Mouse (Mus musculus) monocyte, adult 5-6 weeks (primary cell): ENCODE results near the gene Tfdp2. TPM values are rescaled to one million over a fixed set of nuclear protein-coding genes. Genes with fewer than 3 reads are reported as not detected.
"Not testable (repeated sequence)": the region's sequence is repeated elsewhere in the genome, so short reads cannot be mapped to it uniquely, and the experiment has no call there.

ENCODE experiments used
- ATAC-seq: fragments of 153-309, 156-312 bp; replicated peaks from 2 replicates; pipeline ENCODE4 v1.8.0; 2017; ENCODE audit warnings: mild to moderate bottlenecking; ENCODE audit not compliant: low TSS enrichment, insufficient number of reproducible peaks, severe bottlenecking, poor library complexity, low FRiP score
- total RNA-seq: library from RNA; stranded (forward); fragments of 200-1000, 200-491, 200-594 nt; gene quantifications from 3 replicates; pipeline ENCODE4 v1.2.3, GENCODE M21; 2017

The Tfdp2 gene
- 20.5 to 44.9 TPM (median 35.9 TPM) in 3 replicates for total RNA-seq

DNA sequence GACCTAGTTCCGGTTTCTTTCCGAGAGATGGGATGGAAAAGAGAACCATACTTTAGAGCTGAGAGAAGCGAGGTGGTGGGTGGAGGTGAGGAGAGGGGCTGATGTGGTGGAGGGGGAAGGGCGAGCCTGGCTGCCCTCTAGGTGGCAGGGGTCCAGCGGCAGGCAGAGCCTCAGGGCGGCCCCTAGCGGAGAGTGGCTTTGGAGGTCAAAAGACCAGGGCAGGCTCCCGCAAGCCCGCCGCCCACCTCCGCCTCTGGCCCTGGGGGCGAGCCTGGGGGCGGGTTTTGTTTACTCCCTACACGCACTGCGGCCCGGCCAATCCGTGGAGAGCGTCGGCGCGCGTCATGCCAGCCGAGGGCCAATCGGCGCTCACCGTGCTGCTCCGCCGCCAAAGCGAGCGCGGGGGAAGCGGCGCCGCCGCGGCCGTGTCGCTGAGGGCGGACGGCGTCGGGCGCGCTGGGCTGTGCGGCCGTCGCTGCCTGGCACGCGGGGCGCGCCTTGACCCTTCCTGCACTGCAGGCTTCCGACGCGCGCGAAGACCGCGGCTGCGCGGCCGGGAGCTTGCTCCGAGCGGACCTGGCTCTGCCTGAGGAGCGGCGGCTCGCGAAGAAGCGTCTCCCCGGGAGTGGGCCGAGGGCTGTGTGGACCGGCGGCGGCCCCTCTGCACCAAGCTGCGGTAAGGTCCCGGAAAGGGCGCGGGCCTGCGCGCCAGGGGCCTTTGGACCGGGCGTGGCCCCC lies at the start of gene Tfdp2:
TSS of gene Tfdp2 (plus strand) at position 391 of the 738 bp plus-strand sequence.
- ATAC-seq, result peak; percentile 88

DNA sequence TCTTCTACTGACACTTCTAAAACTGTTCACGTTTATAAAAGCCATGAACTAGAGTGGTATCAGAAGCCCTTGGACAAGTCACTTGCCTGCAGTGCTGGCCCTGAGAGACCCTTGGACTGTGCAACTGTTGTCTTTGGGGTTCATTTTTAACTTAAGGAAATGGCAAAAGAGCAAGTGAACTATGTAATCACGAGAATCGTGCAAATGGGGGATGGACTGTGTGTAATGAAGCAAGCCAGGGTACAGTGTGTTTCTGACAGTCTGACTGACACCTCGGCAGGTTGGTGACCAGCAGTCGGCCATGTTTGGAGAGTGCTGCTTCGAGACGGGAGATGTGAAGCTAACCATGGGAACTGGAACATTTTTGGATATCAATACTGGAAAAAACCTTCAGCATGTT lies 43.3 kb upstream of the Tfdp2 start:
- ATAC-seq, result no peak

DNA sequence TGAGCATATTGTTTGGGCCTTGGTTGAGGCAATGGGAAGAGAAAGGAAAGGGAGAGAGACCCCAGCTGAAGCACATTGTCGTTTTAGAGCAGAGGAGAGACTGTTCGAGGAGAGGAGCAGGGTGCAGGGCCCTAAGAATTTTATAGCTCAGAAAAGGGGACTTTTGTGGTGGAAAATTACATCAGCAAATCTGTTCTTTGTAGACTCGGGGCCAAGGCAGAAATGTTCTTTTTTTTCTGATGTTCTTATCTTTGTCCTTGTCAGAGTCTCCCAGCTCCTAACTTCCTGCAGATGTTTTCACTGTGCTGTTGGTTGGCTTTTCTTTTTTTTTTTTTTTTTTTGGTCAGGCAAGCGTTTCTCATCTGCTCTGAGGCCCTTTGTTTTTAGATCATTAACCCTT lies 37.6 kb upstream of the Tfdp2 start:
- ATAC-seq, result no peak

DNA sequence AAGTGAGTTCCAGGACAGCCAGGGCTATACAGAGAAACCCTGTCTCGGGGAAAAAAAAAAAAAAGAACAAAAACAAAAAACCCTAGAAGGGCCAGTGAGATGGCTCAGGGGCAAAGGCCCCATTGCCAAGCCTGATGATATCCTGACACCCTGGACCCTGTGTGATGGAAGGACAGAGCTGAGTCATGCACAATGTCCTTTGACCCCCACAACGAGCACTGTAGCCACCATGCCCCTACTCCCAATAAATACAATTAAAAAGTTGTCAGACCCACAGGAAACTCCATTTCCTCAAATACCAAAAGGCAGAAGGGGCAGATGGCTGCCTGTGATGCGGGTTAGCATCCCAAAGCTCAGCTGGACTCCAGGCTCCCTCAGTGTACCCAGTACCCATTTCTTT lies 37.0 kb upstream of the Tfdp2 start:
- ATAC-seq, result no peak

DNA sequence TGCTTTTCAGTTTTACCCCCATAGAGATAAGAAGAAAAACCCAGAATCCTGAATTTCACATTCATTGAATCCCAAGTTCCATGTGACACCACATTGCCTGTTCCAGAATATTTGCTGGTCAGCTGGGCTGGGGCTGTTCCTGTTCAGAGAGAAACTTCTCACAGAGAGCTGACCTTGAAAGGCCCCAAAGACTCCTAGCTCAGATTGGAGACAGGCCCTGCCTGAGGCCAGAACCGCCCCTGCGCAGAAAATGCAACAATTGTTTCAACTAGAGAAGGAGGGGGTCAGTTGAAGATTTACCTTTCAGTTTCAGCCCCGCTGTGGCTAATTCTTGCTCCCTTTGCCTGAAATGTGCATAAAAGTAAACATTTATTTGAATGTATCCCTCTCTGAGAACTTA lies 35.3 kb upstream of the Tfdp2 start:
- no peak for ATAC-seq

DNA sequence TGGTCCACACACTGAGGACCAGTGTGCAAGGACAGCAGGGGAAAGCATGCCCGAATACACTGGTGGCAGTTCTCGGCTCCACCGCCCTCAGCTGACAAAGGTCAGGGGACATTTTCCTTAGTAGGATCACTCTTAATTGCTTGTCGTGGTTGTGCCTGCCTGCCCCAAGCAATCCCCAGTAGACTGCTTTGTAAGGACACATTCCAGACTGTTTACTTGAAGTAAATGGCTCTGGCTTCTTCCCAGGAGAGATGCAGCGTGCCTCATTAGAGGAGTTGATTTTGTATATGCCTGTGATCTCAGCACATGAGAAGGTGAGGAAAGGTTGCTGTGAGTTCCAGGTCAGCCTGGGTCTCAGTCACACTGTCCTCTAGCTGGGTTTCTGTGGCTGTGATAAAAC lies 33.7 kb upstream of the Tfdp2 start:
- no peak for ATAC-seq

DNA sequence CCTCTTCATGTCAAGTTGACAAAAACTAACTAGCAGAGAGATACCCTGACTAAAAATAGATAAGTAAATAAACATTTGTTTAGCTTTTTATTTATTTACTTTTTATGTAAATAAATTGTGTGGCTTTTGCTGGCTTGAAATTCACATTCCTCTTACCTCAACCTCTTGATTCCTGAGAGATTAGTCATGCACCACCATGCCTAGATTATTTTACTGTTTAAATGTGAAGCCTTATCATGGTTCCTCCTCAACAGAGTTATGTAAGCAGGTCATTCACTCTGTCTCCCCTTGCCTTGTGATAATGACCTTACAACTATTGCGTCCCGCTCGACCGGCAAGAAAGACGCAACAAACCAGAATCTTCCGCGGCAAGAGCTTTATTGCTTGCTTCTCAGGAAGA lies 32.6 kb upstream of the Tfdp2 start:
- ATAC-seq, result no peak

DNA sequence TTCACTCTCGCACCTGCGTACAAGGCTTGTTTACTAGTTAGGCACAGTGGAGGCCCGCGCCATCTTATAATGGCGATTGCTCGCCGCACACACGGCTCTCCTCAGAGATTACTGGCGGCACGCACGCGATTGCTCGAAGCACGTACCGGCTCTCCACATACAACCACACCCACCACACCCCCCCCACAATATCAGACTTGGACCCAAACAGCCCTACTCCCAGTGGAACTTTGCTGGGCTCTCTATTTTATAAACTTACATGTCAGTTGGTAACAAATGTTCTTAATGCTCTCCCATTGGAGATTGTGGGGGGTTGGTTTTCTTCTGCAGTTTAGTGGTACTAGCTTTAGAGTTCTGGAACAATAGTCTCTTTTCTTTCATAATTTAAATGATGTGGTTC lies 32.1 kb upstream of the Tfdp2 start:
- not testable (repeated sequence) for ATAC-seq

DNA sequence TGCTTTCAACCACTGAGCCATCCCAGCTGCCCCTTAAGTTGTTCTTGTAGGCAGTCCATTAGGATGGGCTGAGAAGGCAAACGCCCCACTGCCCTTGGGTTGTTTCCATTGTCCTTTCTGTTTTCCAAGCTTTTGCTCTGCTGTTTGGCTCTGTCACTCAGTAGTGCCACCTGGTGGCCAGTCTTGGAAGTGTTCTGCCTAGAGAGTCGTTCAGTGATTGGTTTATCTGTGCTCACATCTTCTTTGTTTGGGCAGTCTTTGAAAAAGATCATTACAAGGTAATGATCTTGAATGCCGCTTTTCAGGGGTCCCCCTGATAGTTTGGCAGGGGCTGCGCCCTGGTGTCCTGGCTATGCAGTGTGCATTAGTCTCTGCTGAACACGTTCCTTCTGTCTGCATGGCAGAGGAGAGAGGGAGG lies 28.9 kb upstream of the Tfdp2 start:
- peak; percentile 78; the same call in 1 of the 2 replicates for ATAC-seq

DNA sequence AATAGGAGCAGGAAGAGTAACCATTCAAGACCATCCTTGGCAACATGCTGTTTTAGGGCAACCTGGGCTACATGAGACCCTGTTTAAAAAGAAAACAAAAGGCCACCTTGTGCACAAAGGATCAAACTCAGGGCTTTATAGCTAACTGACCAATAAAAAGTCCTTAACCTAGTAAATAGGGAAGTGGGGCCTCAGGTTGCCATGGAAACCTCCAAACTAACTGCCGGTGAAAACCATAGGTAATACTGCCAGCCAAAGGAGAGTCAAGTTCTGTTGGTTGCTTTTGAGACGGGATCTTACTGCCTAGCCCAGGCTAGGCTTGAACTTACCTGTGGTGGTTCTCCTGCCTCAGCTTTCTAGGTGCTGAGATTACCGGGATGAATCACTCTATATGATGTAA lies 25.5 kb upstream of the Tfdp2 start:
- ATAC-seq, result no peak

DNA sequence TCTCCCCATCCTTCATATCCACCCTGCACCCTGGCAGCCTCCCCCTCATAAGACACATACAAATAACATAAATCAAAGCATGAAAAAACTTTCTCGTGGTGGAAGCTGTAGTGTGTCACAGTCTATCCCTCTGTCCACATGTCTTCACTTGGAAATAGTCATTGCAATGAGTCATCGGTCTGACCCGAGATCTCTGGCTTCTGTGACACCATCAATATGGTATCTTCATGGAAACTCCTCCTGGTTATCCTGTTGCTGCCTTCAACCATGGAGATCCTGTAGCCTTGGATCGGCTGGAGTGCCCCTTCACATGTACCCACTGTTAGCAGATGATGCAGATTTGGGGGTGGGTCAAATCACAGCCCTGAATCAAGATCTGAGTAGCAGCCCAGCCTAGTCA lies 11.2 kb upstream of the Tfdp2 start:
- ATAC-seq, result no peak

DNA sequence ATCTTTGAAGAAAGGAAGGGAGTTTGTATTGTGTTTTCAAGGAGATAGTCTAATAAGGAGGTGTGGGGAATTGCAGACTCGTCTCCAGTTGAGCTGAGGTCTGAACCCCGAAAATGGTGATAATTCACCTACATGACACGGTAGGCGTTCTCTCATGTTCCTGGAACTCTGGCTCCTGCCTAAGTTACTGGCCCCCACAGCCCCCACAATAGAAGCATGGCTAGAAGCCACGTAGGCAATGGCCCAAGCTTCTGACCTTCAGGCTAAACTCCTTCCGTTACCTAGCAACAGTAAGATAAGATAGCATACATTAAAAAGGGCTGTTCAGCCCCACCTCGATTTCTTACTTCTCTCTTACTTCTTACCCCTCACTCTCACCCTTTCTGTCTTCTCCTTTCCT lies 9.4 kb upstream of the Tfdp2 start:
- ATAC-seq, result no peak

DNA sequence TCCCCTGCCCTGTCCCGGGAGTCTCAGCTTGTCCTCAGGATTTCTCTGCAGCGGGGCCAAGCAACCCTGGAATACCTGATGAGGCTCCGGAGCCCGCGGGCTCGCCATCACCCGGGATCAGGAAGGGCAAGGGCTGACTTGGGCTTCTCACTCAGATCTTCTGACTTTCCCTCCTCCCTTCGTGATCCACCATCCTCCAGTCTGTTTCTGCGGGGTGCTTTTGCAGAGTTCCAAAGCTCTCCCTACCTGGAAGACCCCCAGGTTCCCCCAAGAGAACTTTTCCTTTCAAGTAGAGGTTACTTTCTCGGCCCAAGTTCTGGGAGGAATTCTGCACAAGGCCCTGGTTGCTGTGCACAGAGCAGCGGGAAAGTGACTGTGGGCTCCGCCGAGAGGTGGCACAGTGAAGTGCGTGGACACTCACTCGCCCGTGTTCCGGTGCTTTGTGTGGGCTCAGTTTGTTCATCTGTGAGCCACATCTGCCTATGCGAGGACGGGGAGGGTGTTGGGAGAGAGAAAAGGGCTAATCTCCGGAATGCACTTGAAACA lies 634 bp downstream of the Tfdp2 start:
- ATAC-seq, result peak; percentile 55

DNA sequence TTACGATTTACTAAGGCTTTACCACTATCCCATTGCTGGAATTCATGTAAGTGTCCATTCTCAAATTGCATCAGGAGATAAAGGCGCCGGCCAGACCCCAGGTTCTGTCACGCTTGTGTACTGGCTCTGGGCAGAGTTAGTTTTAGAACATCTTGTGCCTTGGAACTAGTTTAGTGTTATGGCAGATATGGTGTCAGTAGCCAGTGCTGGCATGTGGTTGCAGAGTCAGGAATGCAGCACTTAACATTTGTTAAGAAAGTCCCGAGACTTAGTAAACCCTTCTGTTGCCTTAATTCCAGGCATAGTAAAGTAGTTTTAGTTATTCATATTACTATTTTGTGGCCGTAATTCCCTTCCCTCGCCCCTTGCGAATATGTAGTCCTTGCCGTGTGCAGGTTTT lies 1.7 kb downstream of the Tfdp2 start:
- no peak for ATAC-seq

DNA sequence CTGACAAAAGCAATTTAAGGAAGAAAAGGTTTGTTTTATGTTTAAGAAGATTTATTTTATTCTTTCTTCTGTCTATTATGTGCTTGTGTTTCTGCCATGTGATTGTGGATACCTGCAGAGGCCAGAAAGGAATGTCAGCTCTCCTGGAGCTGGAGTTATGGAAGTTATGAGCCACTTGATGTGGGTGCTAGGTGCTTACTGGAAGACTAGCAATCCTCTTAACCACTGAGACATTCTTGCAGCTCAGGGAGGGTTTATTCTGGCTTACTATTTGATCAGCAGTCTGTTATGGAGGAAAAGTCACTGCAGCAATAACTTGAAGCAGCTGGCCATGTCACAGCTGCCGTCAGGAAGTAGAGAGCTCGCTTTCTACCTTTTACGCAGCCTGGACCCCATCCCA lies 7.6 kb downstream of the Tfdp2 start:
- no peak for ATAC-seq

DNA sequence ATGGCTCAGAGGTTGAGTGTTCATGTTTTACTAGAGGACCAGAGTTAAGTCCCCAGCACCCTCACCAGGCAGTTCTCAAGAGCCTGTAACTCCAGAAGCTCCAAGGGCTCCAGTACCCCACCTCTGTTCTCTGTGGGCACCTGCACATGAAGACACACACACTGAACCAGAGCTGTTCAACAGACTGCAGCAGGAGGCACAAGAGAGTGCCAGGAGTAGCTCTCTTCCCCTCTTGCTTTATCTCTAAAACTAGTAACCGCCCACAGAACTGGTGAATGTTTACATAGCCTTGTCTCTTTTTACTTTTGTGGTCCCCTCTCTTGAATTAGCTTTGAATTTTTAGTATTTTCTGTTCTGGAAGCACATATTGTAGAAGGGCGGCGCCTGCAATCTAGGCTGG lies 11.4 kb downstream of the Tfdp2 start:
- ATAC-seq, result no peak

DNA sequence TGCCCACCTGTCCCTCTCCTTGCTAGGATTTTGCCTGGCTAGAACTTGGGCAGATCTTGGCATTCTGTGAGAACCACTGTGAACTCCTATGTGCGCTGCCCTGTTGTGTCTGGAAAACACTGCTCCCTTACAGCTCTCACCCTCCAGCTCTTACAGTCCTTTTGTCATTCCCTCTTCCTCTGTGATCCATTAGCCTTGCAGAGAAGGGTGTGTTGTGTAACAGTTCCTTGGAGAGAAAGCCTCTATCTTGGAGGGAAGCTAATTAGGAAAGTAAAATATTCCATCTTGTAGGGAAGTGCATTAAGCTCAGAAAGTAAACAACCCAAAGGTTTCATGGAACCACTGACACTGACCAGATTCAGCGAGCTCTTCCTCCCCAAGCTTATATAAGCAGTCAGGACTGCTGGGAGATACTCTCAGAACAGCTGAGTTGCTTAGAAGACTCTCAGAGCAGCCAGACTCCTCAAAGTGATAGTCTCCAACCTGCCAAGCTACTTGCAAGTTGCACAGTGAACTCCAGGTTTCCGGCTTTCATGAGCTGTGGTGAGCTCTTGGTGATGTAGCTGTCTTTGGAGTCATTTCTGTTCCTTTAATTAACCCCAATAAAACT lies 17.1 kb downstream of the Tfdp2 start:
- ATAC-seq, result no peak

DNA sequence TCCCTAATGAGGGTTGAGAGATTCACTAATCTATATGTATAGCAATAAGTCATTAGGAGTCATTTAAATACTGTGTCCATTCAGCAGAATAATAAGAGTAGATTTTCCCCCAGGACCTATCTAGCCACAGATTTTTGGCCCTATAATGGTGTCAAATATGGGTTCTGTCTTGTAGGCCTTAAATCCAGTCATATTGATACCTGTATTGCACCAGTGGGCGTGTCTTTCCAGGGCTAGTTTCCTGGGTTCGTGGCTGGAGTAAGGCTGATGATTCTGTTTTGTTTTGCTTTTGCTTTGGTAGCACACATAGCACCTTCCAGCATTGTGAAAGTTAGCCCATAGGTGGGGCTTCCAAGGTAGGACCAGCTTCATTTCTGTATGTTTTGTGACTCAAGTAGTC lies 18.1 kb downstream of the Tfdp2 start:
- ATAC-seq, result no peak

DNA sequence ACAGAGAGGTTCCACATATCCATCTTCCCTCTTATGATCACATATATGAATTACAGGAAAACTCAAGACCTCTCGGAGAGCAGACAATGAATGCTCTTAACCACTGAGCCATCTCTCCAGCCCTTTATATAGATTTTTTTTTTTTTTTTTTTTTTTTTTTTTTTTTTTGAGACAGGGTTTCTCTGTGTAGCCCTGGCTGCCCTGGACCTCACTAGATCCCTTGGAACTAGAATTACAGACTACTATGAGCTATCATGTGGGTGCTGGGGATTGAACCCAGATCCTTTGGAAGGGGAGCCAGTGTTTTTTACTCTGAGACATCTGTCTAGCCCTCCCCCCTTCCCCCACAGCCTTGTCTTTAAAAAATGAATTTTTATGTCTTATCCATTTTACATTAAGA lies 21.2 kb downstream of the Tfdp2 start:
- no peak for ATAC-seq

DNA sequence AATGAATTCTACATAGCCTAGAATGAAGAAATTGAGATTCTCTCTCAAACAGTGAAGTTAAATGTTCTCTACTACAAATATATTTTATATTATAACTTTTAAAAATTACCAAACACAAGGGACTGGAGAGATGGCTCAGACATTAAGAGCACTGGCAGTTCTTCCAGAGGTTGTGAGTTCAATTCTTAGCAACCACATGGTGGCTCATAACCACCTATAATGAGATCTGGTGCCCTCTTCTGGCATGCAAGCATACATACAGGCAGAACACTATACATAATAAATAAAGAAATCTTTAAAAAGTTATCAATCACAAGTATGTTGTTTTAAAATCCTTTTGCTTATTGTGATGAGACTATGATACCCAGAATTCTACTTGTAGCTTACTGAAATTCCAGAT lies 21.7 kb downstream of the Tfdp2 start:
- ATAC-seq, result no peak
